Mouse (Mus musculus) limb, embryonic 14.5 days (tissue): Measurements from ENCODE around the gene Epb41l2. TPM values are rescaled to one million over a fixed set of nuclear protein-coding genes. Genes with fewer than 3 reads are reported as not detected.
A peak's percentile ranks its signal among the peaks of the same experiment; 100 is the strongest.

Experiments used
- ATAC-seq: fragments of 200-750 bp; cut with Nextera tagmentation; 2 replicates; pipeline ENCODE4 v1.8.0; 2017; ENCODE audit warnings: low read depth, moderate number of reproducible peaks, moderate TSS enrichment; ENCODE audit not compliant: low FRiP score
- DNase-seq: peaks from one replicate; pipeline ENCODE4 v3.0.0-alpha.2; 2015; ENCODE audit warnings: low spot score
- H3K27ac ChIP-seq: fragments of 300-500 bp; sonication (generic); replicated peaks from 2 replicates; pipeline ENCODE4 v1.5.1; 2014; ENCODE audit warnings: low read depth, mild to moderate bottlenecking, low read length, moderate library complexity, mixed read lengths
- H3K27me3 ChIP-seq: fragments of 300-500 bp; sonication (generic); 2 replicates; pipeline ENCODE4 v1.6.1; 2014; ENCODE audit warnings: low read length, mixed read lengths; ENCODE audit not compliant: control insufficient read depth, insufficient read depth
- H3K36me3 ChIP-seq: fragments of 300-500 bp; sonication (generic); 2 replicates; pipeline ENCODE4 v1.6.1; 2014; ENCODE audit warnings: mild to moderate bottlenecking, low read length, moderate library complexity, mixed read lengths; ENCODE audit not compliant: control insufficient read depth, insufficient read depth
- H3K4me1 ChIP-seq: fragments of 300-500 bp; sonication (generic); 2 replicates; pipeline ENCODE4 v1.6.1; 2014; ENCODE audit warnings: antibody characterized with exemption, low read length, mixed read lengths; ENCODE audit not compliant: control insufficient read depth, insufficient read depth
- H3K4me2 ChIP-seq: fragments of 300-500 bp; sonication (generic); replicated peaks from 2 replicates; pipeline ENCODE4 v1.6.1; 2014; ENCODE audit warnings: low read depth, mild to moderate bottlenecking, low read length, moderate library complexity; ENCODE audit not compliant: severe bottlenecking
- H3K4me3 ChIP-seq: fragments of 300-500 bp; sonication (generic); replicated peaks from 2 replicates; pipeline ENCODE4 v1.5.1; 2014; ENCODE audit warnings: low read length
- H3K9ac ChIP-seq: fragments of 300-500 bp; sonication (generic); 2 replicates; pipeline ENCODE4 v1.6.1; 2014; ENCODE audit warnings: mild to moderate bottlenecking, low read depth, low read length, moderate library complexity; ENCODE audit not compliant: severe bottlenecking
- H3K9me3 ChIP-seq: fragments of 300-500 bp; sonication (generic); 2 replicates; pipeline ENCODE4 v1.6.1; 2016; ENCODE audit warnings: low read length; ENCODE audit not compliant: control insufficient read depth
- POLR2A ChIP-seq: fragments of 200-500 bp; IDR thresholded peaks from 2 replicates; pipeline ENCODE4 v1.8.0; 2012; ENCODE audit warnings: inconsistent platforms, mild to moderate bottlenecking, moderate library complexity, borderline replicate concordance; ENCODE audit not compliant: insufficient read depth, insufficient read length; ENCODE audit errors: extremely low read depth
- WGBS: fragments of 180-500 bp; shearing (Covaris S2); extraction: QIAGEN DNeasy Blood & Tissue Kit; methylation state at CpG from one replicate; pipeline ENCODE4 v1.1.7; 2014; 5-methylcytosine and 5-hydroxymethylcytosine counted together
- polyA plus RNA-seq, 2 experiments: library from polyadenylated mRNA; depleted of rRNA in 1 of 2; stranded (reverse) in 1 of 2; unstranded in 1 of 2; fragments of >200 nt; fragmentation: Nextera tagmentation in 1 of 2; extraction: Ambion mirVana in 1 of 2; gene quantifications; 2 replicates each; pipeline versions ENCODE4 v1.2.1 to v1.2.3; 2012 to 2014

Gene Epb41l2
- polyA plus RNA-seq (2012; rRNA removed) (120 and 143 TPM in 2 replicates), polyA plus RNA-seq (2014; fragmentation: Nextera tagmentation; extraction: Ambion mirVana) (78.1 and 81.7 TPM in 2 replicates)

GRCm38 (mm10) chr10:25359208-25359958, at the start of gene Epb41l2:
Gene Epb41l2 (plus strand): TSS chr10:25359798.
- ATAC-seq = peak; percentile 92
- TF ChIP-seq POLR2A = peak; percentile 50; the same call in 1 of the 2 replicates

DNA sequence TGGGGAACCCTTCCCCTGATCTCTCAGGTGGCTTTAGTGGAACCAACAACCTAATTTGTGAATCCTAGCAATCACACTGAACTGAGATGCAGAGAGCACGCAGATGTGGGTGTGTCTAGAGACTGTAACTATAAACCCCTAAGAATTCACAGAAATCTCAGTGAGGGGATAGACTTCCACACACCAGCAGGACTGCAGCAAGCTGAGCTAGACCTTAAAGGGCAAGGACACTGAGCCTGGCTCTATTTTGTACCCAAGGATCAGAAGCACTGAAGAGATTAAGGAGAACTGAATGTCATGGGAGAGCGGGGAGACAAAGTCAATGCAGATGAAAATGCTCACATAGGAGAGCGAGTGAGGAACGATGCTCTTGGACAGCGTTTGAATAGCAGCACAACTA, 49.6 kb upstream of the Epb41l2 start:
- Histone ChIP-seq H3K4me3 (no peak overlapping the region), H3K36me3 (no peaks in the 10 kb centered on the region), H3K27me3 (no peaks in the 10 kb centered on the region), H3K27ac (no peak overlapping the region), H3K4me1 (peaks cover 8% of the 10 kb centered on the region), H3K4me2 (no peak overlapping the region), H3K9me3 (no peaks in the 10 kb centered on the region), H3K9ac (no peak overlapping the region)
- 86% methylated on average over 5 of the region's 5 CpGs for WGBS
- ATAC-seq (no peak), DNase-seq (no peak)
- no peak for TF ChIP-seq POLR2A

More at GRCm38 (mm10) chr10:25359208-25359958, at the start of gene Epb41l2:
- Histone ChIP-seq H3K36me3 (no peaks in the 10 kb centered on the region), H3K27me3 (no peaks in the 10 kb centered on the region), H3K4me2 (peak within 1 kb of the TSS; percentile 69), H3K27ac (peak within 1 kb of the TSS; percentile 80), H3K9me3 (0 out of 2 replicates have a peak, but pooled peaks cover under 1% of the 10 kb centered on the region), H3K4me3 (peak within 1 kb of the TSS; percentile 81), H3K4me1 (peaks cover 19% of the 10 kb centered on the region), H3K9ac (peak within 1 kb of the TSS; percentile 89)
- under 1% methylated on average over 37 of the region's 55 CpGs for WGBS
- DNase-seq = peak; percentile 84

GRCm38 (mm10) chr10:25310736-25311135, 48.9 kb upstream of the Epb41l2 start:
- H3K9ac ChIP-seq = no peak overlapping the region
- no peaks in the 10 kb centered on the region for H3K9me3 ChIP-seq
- no peak for ATAC-seq
- WGBS = 80% methylated on average over 4 of the region's 4 CpGs
- H3K36me3 ChIP-seq = no peaks in the 10 kb centered on the region
- no peaks in the 10 kb centered on the region for H3K27me3 ChIP-seq
- H3K4me1 ChIP-seq = peaks cover 8% of the 10 kb centered on the region
- DNase-seq = no peak
- TF ChIP-seq POLR2A = no peak
- no peak overlapping the region for H3K4me3 ChIP-seq
- no peak overlapping the region for H3K4me2 ChIP-seq
- no peak overlapping the region for H3K27ac ChIP-seq

DNA sequence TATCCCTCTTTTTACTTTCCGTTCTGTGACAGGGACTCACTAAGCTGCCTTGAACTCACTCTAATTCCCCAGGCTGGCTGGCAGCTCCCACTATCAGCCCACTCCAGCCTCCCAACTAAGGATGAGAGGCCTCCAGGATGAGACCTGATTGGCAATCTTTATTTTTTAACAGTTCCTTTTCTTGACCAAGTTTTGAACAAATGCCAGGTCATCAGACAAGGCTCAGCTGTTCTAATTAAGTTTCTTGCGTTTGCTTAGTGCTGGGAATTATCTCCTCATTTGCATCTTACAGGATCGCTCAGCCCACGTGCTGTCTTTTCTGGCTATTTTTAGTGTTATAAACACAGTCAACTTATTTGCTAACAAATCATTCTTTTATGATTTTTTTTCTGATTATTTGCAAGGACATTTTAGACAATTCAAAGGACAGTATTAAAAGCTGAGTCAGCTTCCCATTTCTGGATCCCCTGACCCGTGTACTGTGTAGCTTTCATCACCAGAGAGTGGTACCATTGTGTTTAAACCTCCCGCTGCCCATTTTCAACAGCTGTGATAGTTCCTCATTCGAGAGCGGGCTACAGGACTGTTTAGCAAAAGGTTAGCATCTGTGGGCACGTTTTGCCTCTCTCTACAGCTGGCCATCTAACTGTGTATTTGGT, 47.9 kb upstream of the Epb41l2 start:
- Histone ChIP-seq H3K27ac (no peak overlapping the region), H3K4me3 (no peak overlapping the region), H3K27me3 (no peaks in the 10 kb centered on the region), H3K4me1 (peaks cover 8% of the 10 kb centered on the region), H3K4me2 (no peak overlapping the region), H3K9me3 (no peaks in the 10 kb centered on the region), H3K9ac (no peak overlapping the region), H3K36me3 (no peaks in the 10 kb centered on the region)
- DNase-seq (no peak), ATAC-seq (no peak)
- WGBS = 66% methylated on average over 9 of the region's 9 CpGs
- no peak for TF ChIP-seq POLR2A

DNA sequence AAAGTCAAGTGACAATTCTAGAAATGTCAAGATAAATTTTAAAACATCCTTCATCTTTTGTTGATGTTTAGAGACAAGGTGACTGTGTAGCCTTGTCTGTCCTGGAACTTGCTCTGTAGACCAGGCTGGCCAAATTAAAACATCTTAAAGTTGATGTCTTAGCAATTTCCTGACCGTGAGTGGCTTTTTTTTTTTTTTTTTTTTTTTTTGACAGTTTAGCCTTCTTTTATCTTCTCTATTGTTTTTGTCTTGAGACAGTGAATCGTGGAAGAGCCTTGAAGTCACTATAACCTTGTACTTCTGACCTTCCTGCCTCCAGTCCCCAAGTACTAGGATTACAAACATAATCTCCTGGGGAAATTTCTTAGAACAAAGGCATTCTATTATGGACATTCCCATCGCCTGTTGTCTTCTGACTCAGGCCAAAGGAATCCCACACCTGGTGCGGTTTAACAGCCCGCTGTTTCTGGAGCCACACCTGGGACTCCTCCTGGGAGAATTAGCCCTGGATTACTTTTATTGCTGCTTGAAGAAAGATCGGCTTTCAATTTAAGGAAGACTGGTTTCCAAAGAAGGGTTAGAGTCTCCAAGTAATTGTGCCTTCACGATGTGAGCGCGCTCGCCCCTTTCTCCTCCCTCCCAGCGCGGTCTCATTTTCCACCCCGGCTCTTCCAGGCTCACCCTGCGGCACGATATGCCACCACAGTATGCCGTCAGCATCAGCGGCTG, 45.6 kb upstream of the Epb41l2 start:
- H3K36me3 ChIP-seq = no peaks in the 10 kb centered on the region
- H3K4me3 ChIP-seq = no peak overlapping the region
- TF ChIP-seq POLR2A = no peak
- H3K9me3 ChIP-seq = no peaks in the 10 kb centered on the region
- peaks cover 8% of the 10 kb centered on the region for H3K4me1 ChIP-seq
- ATAC-seq = peak; percentile 84
- WGBS = 3% methylated on average over 17 of the region's 17 CpGs
- DNase-seq = peak; percentile 61
- H3K27ac ChIP-seq = no peak overlapping the region; the same call in 1 of the 2 replicates
- peak overlapping the region; percentile 32 for H3K4me2 ChIP-seq
- no peaks in the 10 kb centered on the region for H3K27me3 ChIP-seq
- no peak overlapping the region for H3K9ac ChIP-seq
